Comparison of ENCODE assay signal across 8 mouse cellular contexts in genomic region chr7:30331887-30332286, GRCm38 (mm10). TPM values are rescaled to one million over a fixed set of nuclear protein-coding genes. Genes with fewer than 3 reads are reported as not detected.
DNase-seq lines count a peak whose midpoint lies in the region; ATAC-seq and TF ChIP-seq lines count a peak whose summit lies in the region.

No protein-coding gene starts in this region.

- H3K9me3 ChIP-seq in embryonic facial prominence, embryonic 13.5 days, result no peaks in the 10 kb centered on the region
- no peaks in the 10 kb centered on the region for H3K9me3 ChIP-seq in heart, embryonic 11.5 days (replicated peaks; ENCODE audit: control insufficient read depth, low read length)
- H3K9me3 ChIP-seq in kidney, embryonic 14.5 days (ENCODE audit: control insufficient read depth, low read length), result no peaks in the 10 kb centered on the region
- no peaks in the 10 kb centered on the region for H3K9me3 ChIP-seq in limb, embryonic 14.5 days (ENCODE audit: control insufficient read depth, low read length)
- H3K9me3 ChIP-seq in midbrain, embryonic 16.5 days (replicated peaks; ENCODE audit: control insufficient read depth, low read length, poor library complexity, severe bottlenecking), result no peaks in the 10 kb centered on the region

- ATAC-seq in embryonic facial prominence, embryonic 13.5 days (ENCODE audit: insufficient number of reproducible peaks, insufficient read depth, low FRiP score, low TSS enrichment, low read depth), result peak; percentile 70; the same call in 1 of the 2 replicates
- 0 out of 2 replicates have a peak, but pooled peaks have one; percentile 44 for ATAC-seq in heart, embryonic 11.5 days (replicated peaks; ENCODE audit: insufficient number of reproducible peaks, low FRiP score, low TSS enrichment)
- ATAC-seq in kidney, embryonic 14.5 days (ENCODE audit: low FRiP score, low TSS enrichment), result peak; percentile 81
- ATAC-seq in limb, embryonic 14.5 days (ENCODE audit: low FRiP score, low read depth), result peak; percentile 81
- ATAC-seq in midbrain, embryonic 16.5 days, result peak; percentile 91

- H3K9ac ChIP-seq in embryonic facial prominence, embryonic 13.5 days, result peak overlapping the region; percentile 16; the same call in 1 of the 2 replicates
- no peak overlapping the region for H3K9ac ChIP-seq in heart, embryonic 11.5 days (ENCODE audit: low read depth, low read length)
- no peak overlapping the region for H3K9ac ChIP-seq in kidney, embryonic 14.5 days (ENCODE audit: low read depth, low read length)
- no peak overlapping the region for H3K9ac ChIP-seq in limb, embryonic 14.5 days (ENCODE audit: low read depth, low read length, severe bottlenecking)
- H3K9ac ChIP-seq in midbrain, embryonic 16.5 days (ENCODE audit: low read depth, low read length), result no peak overlapping the region

- WGBS in embryonic facial prominence, embryonic 13.5 days, result 8% methylated on average over 13 of the region's 13 CpGs
- 10% methylated on average over 13 of the region's 13 CpGs for WGBS in heart, embryonic 11.5 days (ENCODE audit: insufficient replicate concordance)
- 10% methylated on average over 13 of the region's 13 CpGs for WGBS in kidney, embryonic 14.5 days
- WGBS in limb, embryonic 14.5 days, result 11% methylated on average over 13 of the region's 13 CpGs
- WGBS in midbrain, embryonic 16.5 days, result 2% methylated on average over 13 of the region's 13 CpGs

- no peak overlapping the region for H3K27ac ChIP-seq in embryonic facial prominence, embryonic 13.5 days
- no peak overlapping the region for H3K27ac ChIP-seq in heart, embryonic 11.5 days (ENCODE audit: low read depth, low read length)
- no peak overlapping the region for H3K27ac ChIP-seq in kidney, embryonic 14.5 days (ENCODE audit: low read depth, low read length)
- H3K27ac ChIP-seq in limb, embryonic 14.5 days (replicated peaks; ENCODE audit: low read depth, low read length), result no peak overlapping the region
- H3K27ac ChIP-seq in midbrain, embryonic 16.5 days (ENCODE audit: low read length), result no peak overlapping the region

- peaks cover 26% of the 10 kb centered on the region for H3K27me3 ChIP-seq in embryonic facial prominence, embryonic 13.5 days
- peaks cover 17% of the 10 kb centered on the region for H3K27me3 ChIP-seq in heart, embryonic 11.5 days (ENCODE audit: control insufficient read depth, insufficient read depth, low read length)
- peaks cover 13% of the 10 kb centered on the region; the same call in 1 of the 2 replicates for H3K27me3 ChIP-seq in kidney, embryonic 14.5 days (ENCODE audit: control insufficient read depth, insufficient read depth, low read length)
- H3K27me3 ChIP-seq in limb, embryonic 14.5 days (ENCODE audit: control insufficient read depth, insufficient read depth, low read length), result peaks cover 6% of the 10 kb centered on the region; the same call in 1 of the 2 replicates
- peaks cover 15% of the 10 kb centered on the region for H3K27me3 ChIP-seq in midbrain, embryonic 16.5 days (ENCODE audit: control insufficient read depth, insufficient read depth, low read depth, low read length)

- DNase-seq in CD4-positive, CD25-positive, alpha-beta regulatory T cell, adult 2 months (ENCODE audit: low read depth, low spot score), result peak; percentile 97
- DNase-seq in adrenal gland, postnatal 4 days (ENCODE audit: low spot score in 2 of 2), result peak; percentile 36 to 65
- peak; percentile 87 for DNase-seq in limb, embryonic 14.5 days (ENCODE audit: low spot score)
- DNase-seq in spleen, postnatal 36 days (ENCODE audit: low spot score in 2 of 2), result peak; percentile 73 to 80

- peak overlapping the region; percentile 37 for H3K4me2 ChIP-seq in embryonic facial prominence, embryonic 13.5 days
- H3K4me2 ChIP-seq in heart, embryonic 11.5 days, result peak overlapping the region; percentile 38
- H3K4me2 ChIP-seq in kidney, embryonic 14.5 days (replicated peaks; ENCODE audit: low read depth, low read length), result 0 out of 2 replicates have a peak overlapping the region, but pooled peaks have one; percentile 25
- no peak overlapping the region for H3K4me2 ChIP-seq in limb, embryonic 14.5 days (replicated peaks; ENCODE audit: low read depth, low read length, severe bottlenecking)
- H3K4me2 ChIP-seq in midbrain, embryonic 16.5 days (ENCODE audit: low read length), result peak overlapping the region; percentile 51

- no peak overlapping the region for H3K4me3 ChIP-seq in embryonic facial prominence, embryonic 13.5 days
- no peak overlapping the region for H3K4me3 ChIP-seq in heart, embryonic 11.5 days (ENCODE audit: low read depth, low read length)
- H3K4me3 ChIP-seq in kidney, embryonic 14.5 days (ENCODE audit: low read length), result no peak overlapping the region
- H3K4me3 ChIP-seq in limb, embryonic 14.5 days (replicated peaks; ENCODE audit: low read length), result no peak overlapping the region
- peak overlapping the region; percentile 25; the same call in 1 of the 2 replicates for H3K4me3 ChIP-seq in midbrain, embryonic 16.5 days (ENCODE audit: low read depth, low read length)

- no peaks in the 10 kb centered on the region for H3K36me3 ChIP-seq in embryonic facial prominence, embryonic 13.5 days
- no peaks in the 10 kb centered on the region for H3K36me3 ChIP-seq in heart, embryonic 11.5 days (ENCODE audit: control insufficient read depth, insufficient read depth, low read length)
- no peaks in the 10 kb centered on the region for H3K36me3 ChIP-seq in kidney, embryonic 14.5 days (ENCODE audit: control insufficient read depth, insufficient read depth, low read length)
- no peaks in the 10 kb centered on the region for H3K36me3 ChIP-seq in limb, embryonic 14.5 days (ENCODE audit: control insufficient read depth, insufficient read depth, low read length)
- H3K36me3 ChIP-seq in midbrain, embryonic 16.5 days (ENCODE audit: control insufficient read depth, insufficient read depth, low read length), result no peaks in the 10 kb centered on the region

- TF ChIP-seq POLR2A in limb, embryonic 14.5 days (IDR thresholded peaks at IDR 0.05; ENCODE audit: borderline replicate concordance, extremely low read depth, insufficient read depth, insufficient read length), result no peak

- peaks cover 20% of the 10 kb centered on the region for H3K4me1 ChIP-seq in embryonic facial prominence, embryonic 13.5 days
- peaks cover 19% of the 10 kb centered on the region; the same call in 1 of the 2 replicates for H3K4me1 ChIP-seq in heart, embryonic 11.5 days (ENCODE audit: control insufficient read depth, insufficient read depth, low read length)
- peaks cover 6% of the 10 kb centered on the region; the same call in 1 of the 2 replicates for H3K4me1 ChIP-seq in kidney, embryonic 14.5 days (ENCODE audit: control insufficient read depth, insufficient read depth, low read length)
- no peaks in the 10 kb centered on the region for H3K4me1 ChIP-seq in limb, embryonic 14.5 days (ENCODE audit: control insufficient read depth, insufficient read depth, low read length)
- peaks cover 12% of the 10 kb centered on the region for H3K4me1 ChIP-seq in midbrain, embryonic 16.5 days (ENCODE audit: control insufficient read depth, insufficient read depth, low read length)

RNA-seq across cellular contexts. Expression of gene Sdhaf1, which starts 8.2 kb away (rescaled TPM):
- total RNA-seq in adrenal gland, postnatal 4 days (2021), result 10 to 100 TPM; 12.4 to 15.0 TPM
- 19.2 and 22.5 TPM in 2 replicates for polyA plus RNA-seq in embryonic facial prominence, embryonic 13.5 days (2015; fragmentation: Nextera tagmentation; extraction: Ambion mirVana)
- polyA plus RNA-seq in heart, embryonic 11.5 days (2014; fragmentation: Nextera tagmentation; extraction: Ambion mirVana), result 14.6 and 16.6 TPM in 2 replicates
- 20.6 and 21.5 TPM in 2 replicates for polyA plus RNA-seq in kidney, embryonic 14.5 days (2014; fragmentation: Nextera tagmentation; extraction: Ambion mirVana)
- 18.6 and 19.2 TPM in 2 replicates for polyA plus RNA-seq in limb, embryonic 14.5 days (2012; rRNA removed)
- polyA plus RNA-seq in limb, embryonic 14.5 days (2014; fragmentation: Nextera tagmentation; extraction: Ambion mirVana), result 19.7 and 20.7 TPM in 2 replicates
- polyA plus RNA-seq in midbrain, embryonic 16.5 days (2015; fragmentation: Nextera tagmentation; extraction: Ambion mirVana), result 15.2 and 16.9 TPM in 2 replicates

RNA-seq across cellular contexts. Expression of gene E130208F15Rik, which starts 10.3 kb away (rescaled TPM):
- 1 to 10 TPM; 1.4 to 1.7 TPM for total RNA-seq in adrenal gland, postnatal 4 days (2021)
- polyA plus RNA-seq in embryonic facial prominence, embryonic 13.5 days (2015; fragmentation: Nextera tagmentation; extraction: Ambion mirVana), result 5.1 TPM in 1 of 2 replicates, not detected in the other
- not detected in 2 replicates for polyA plus RNA-seq in heart, embryonic 11.5 days (2014; fragmentation: Nextera tagmentation; extraction: Ambion mirVana)
- not detected in 2 replicates for polyA plus RNA-seq in kidney, embryonic 14.5 days (2014; fragmentation: Nextera tagmentation; extraction: Ambion mirVana)
- polyA plus RNA-seq in limb, embryonic 14.5 days (2012; rRNA removed), result 0.98 and 1.1 TPM in 2 replicates
- not detected in 2 replicates for polyA plus RNA-seq in limb, embryonic 14.5 days (2014; fragmentation: Nextera tagmentation; extraction: Ambion mirVana)
- not detected in 2 replicates for polyA plus RNA-seq in midbrain, embryonic 16.5 days (2015; fragmentation: Nextera tagmentation; extraction: Ambion mirVana)

RNA-seq across cellular contexts. Expression of gene Syne4, which starts 17.3 kb away (rescaled TPM):
- 10 to 100 TPM; 40.1 to 60.6 TPM for total RNA-seq in adrenal gland, postnatal 4 days (2021)
- 54.6 and 59.4 TPM in 2 replicates for polyA plus RNA-seq in embryonic facial prominence, embryonic 13.5 days (2015; fragmentation: Nextera tagmentation; extraction: Ambion mirVana)
- 18.1 and 20.0 TPM in 2 replicates for polyA plus RNA-seq in heart, embryonic 11.5 days (2014; fragmentation: Nextera tagmentation; extraction: Ambion mirVana)
- 43.5 and 72.9 TPM in 2 replicates for polyA plus RNA-seq in kidney, embryonic 14.5 days (2014; fragmentation: Nextera tagmentation; extraction: Ambion mirVana)
- polyA plus RNA-seq in limb, embryonic 14.5 days (2012; rRNA removed), result 141 and 209 TPM in 2 replicates
- 40.3 and 56.2 TPM in 2 replicates for polyA plus RNA-seq in limb, embryonic 14.5 days (2014; fragmentation: Nextera tagmentation; extraction: Ambion mirVana)
- polyA plus RNA-seq in midbrain, embryonic 16.5 days (2015; fragmentation: Nextera tagmentation; extraction: Ambion mirVana), result 13.4 and 16.0 TPM in 2 replicates

RNA-seq across cellular contexts. Expression of gene Alkbh6, which starts 23.4 kb away (rescaled TPM):
- 10 to 100 TPM; 58.1 to 59.4 TPM for total RNA-seq in adrenal gland, postnatal 4 days (2021)
- 91.8 and 104 TPM in 2 replicates for polyA plus RNA-seq in embryonic facial prominence, embryonic 13.5 days (2015; fragmentation: Nextera tagmentation; extraction: Ambion mirVana)
- 65.5 and 66.1 TPM in 2 replicates for polyA plus RNA-seq in heart, embryonic 11.5 days (2014; fragmentation: Nextera tagmentation; extraction: Ambion mirVana)
- 85.5 and 112 TPM in 2 replicates for polyA plus RNA-seq in kidney, embryonic 14.5 days (2014; fragmentation: Nextera tagmentation; extraction: Ambion mirVana)
- polyA plus RNA-seq in limb, embryonic 14.5 days (2012; rRNA removed), result 124 and 169 TPM in 2 replicates
- 79.7 and 86.6 TPM in 2 replicates for polyA plus RNA-seq in limb, embryonic 14.5 days (2014; fragmentation: Nextera tagmentation; extraction: Ambion mirVana)
- 120 and 127 TPM in 2 replicates for polyA plus RNA-seq in midbrain, embryonic 16.5 days (2015; fragmentation: Nextera tagmentation; extraction: Ambion mirVana)

RNA-seq across cellular contexts. Expression of gene Lrfn3, which starts 30.7 kb away (rescaled TPM):
- 10 to 100 TPM; 18.7 to 19.5 TPM for total RNA-seq in adrenal gland, postnatal 4 days (2021)
- 5.8 and 7.5 TPM in 2 replicates for polyA plus RNA-seq in embryonic facial prominence, embryonic 13.5 days (2015; fragmentation: Nextera tagmentation; extraction: Ambion mirVana)
- 1.4 and 1.5 TPM in 2 replicates for polyA plus RNA-seq in heart, embryonic 11.5 days (2014; fragmentation: Nextera tagmentation; extraction: Ambion mirVana)
- polyA plus RNA-seq in kidney, embryonic 14.5 days (2014; fragmentation: Nextera tagmentation; extraction: Ambion mirVana), result 5.8 and 7.2 TPM in 2 replicates
- 11.5 and 17.7 TPM in 2 replicates for polyA plus RNA-seq in limb, embryonic 14.5 days (2012; rRNA removed)
- polyA plus RNA-seq in limb, embryonic 14.5 days (2014; fragmentation: Nextera tagmentation; extraction: Ambion mirVana), result 6.3 and 6.9 TPM in 2 replicates
- 15.2 and 15.7 TPM in 2 replicates for polyA plus RNA-seq in midbrain, embryonic 16.5 days (2015; fragmentation: Nextera tagmentation; extraction: Ambion mirVana)
